Mouse (Mus musculus): ENCODE results near the gene Slc31a1. TPM values are rescaled to one million over a fixed set of nuclear protein-coding genes. Genes with fewer than 3 reads are reported as not detected.
A peak's percentile ranks its signal among the peaks of the same experiment; 100 is the strongest.

Slc31a1 gene
- total RNA-seq (2021): 10 to 100 TPM; 32.7 TPM

DNA sequence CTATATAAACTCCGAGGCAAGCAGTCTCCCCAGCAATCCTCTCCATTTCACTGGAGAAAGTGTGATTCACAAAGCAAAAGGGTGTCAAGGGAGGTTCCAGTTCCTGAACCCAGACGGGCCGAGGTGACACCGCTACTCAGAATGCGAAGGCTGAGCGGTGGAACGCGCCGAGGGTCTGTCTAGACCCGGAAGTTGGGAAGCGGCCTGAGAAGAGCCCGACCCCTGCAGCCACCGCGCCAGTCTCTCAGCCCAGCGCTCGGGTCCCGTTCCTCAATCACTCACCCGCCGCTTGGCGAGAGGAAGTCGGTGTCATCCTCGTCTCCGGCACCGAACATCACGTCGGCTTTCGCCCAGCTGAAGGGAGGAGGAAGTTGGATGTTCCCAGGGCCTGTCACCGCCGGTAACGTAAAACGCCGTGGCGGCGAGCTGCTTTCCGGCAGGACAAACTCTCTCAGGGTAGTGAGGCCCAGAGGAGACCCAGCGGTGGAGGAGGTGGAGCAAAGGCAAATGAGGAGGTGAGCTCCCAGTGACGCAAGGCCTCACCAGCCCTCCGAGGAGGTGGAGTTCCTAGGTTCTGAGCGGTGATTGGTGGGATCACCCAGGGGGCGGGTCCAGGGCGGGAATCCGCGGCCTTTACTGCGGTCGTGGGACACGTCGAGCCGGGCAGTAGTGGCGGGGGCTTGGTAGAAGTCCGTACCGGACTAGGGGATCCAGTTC lies at the start of gene Slc31a1, which contains the start of gene Fkbp15:
Gene Slc31a1 (plus strand): TSS at position 640 of the 717 bp plus-strand sequence.
Gene Fkbp15 (minus strand): TSS at position 461 of the 717 bp plus-strand sequence.
- intact Hi-C loops (cut with DNase I): loop anchor here (5.0 kb wide), 1 partner anchor 47 kb away; the partner anchor contains the start of genes Cdc26 and Prpf4
- DNase-seq (ENCODE audit: extremely low spot score in 1 of 2, low spot score in 2 of 2): peak; percentile 96 to 98

DNA sequence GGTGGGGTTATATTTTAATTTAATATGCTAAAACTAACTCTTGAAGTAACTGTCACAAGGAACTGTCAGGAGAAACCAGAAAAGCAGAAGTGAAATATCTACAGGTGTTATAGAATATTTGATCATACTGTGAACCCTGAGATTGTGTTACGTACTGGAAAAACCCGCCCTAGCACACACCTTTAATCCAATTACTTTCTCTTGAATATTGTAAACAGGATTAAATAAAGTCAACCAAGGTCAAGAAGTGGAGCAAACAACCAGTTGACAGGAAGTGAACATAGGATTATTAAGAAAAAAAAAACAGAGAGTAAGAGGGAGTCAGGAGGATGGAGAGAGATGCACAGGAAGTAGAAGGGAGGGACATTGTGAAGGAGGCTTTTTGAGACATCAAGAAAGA lies 47.7 kb upstream of the Slc31a1 start:
- intact Hi-C loops (cut with DNase I): no loop called here
- no peak for DNase-seq (ENCODE audit: extremely low spot score in 1 of 2, low spot score in 2 of 2)

DNA sequence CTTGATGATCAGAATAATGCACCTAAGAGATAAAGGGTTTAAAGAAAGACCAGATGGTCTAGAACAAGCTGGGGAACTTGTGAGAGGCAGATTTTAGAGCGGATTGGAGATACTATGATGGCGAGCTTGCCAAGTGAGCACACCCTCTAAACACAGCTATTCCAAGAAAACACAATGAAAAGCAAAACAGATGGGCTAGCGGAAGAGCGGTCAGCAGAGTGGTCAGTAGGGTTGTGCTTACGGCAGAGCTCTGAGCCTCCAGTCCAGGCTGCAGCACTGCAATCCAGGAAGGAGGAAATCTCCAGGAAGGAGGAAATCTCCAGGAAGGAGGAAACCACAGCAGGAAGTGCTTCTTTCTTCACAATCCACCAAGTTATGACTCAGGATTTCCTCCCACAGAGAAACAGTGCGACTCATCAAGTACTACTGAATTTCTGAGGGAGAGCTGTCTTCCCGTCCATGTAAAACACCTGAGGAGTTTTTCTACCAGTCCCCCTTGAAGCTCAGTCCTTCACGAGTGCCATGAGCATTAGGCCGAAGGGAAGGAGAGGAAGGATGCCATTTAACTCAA lies 46.8 kb upstream of the Slc31a1 start:
- DNase-seq (ENCODE audit: extremely low spot score in 1 of 2, low spot score in 2 of 2): no peak
- intact Hi-C loops (cut with DNase I): no loop called here

DNA sequence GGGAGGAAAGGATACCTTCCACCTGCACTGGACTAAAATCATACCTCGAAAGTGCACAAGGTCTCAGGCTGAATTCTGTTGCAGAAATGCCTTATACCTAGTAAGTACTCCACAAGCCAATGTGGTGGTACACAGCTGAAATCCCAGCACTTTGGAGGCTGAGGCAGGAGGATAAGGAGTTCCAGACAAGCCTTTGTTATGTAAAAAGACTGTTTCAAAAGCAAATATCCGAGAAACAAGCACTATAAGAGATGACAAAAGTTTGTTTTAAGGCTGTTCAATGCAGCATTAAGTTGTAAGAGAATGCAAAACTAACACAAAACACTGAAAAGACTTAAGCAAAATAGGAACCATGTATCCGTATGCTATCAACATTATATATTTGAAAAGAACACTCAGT lies 46.0 kb upstream of the Slc31a1 start:
- intact Hi-C loops (cut with DNase I): no loop called here
- no peak for DNase-seq (ENCODE audit: extremely low spot score in 1 of 2, low spot score in 2 of 2)

DNA sequence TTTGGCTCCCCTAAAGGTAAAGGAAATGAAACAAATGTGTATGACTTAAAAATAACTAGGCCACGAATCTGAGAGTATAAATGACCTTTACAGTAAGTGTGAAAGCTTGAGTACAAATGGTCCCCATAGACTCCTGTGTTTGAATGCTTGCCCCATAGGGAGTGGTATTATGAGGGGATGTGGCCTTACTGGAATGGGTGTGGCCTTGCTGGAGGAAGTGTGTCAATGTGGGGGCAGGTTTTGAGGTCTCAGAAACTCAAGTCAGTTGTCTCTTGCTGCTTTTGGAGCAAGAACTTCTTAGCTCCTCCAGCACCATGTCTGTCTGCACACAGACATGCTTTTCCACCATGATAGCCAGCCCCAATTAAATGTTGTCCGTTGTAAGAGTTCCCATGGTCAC lies 44.1 kb upstream of the Slc31a1 start:
- DNase-seq (ENCODE audit: extremely low spot score in 1 of 2, low spot score in 2 of 2): no peak
- intact Hi-C loops (cut with DNase I): no loop called here

DNA sequence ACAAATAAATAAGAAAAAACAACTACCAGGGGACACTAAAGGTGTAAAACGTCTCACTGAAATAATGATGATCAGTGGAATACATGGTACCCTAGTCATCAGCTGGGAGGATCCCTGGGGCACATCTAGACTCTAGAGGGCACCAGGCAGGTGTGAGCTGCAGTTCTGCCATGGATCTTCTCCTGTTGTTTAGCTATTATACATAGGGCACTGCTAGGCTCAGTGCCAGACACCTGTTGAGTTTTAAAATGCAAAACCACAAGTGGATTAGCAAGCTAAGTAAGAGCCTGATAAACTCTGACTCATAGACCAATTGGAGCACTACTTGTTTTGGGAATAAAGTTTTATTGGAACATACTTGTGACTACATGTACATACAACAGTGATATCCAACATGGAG lies 42.2 kb upstream of the Slc31a1 start:
- intact Hi-C loops (cut with DNase I): no loop called here
- DNase-seq (ENCODE audit: extremely low spot score in 1 of 2, low spot score in 2 of 2): no peak

DNA sequence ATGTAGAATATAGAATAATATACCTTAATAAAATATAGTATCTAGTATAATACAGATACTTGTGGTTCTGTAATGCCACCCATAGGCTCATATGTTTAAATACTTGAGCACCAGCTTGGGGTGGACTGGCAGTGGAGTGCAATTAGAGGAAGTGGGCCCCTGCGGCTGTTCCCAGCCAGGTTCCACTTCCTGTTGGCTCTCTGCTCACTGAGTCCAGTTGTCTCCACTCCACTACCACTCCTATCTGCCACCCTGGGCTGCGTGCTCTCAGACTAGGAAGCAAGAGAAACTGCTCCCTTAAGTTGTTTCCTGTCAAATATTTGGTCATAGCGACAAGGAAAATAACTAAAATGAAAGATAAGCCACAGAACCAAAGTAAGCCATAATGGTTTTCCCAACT lies 37.8 kb upstream of the Slc31a1 start:
- intact Hi-C loops (cut with DNase I): no loop called here
- DNase-seq (ENCODE audit: extremely low spot score in 1 of 2, low spot score in 2 of 2): no peak

DNA sequence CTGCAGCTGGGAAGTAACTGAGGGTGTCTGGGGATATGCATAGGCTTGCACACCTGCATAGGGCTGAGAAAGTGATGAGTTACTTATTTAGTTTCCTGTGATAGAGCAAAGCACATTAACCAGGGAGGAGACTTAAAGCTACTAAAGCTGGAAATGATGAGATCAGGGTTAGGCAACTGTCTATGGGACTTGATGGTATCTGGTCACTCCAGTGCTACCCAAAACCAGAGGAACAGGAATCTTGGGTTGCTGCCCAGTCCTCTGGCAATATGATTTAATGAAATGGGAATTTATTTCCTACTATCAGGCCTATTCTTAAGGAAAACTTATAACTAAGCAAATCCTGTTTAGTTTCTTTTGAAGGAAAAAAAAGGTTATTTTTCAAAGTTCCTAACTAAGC lies 34.4 kb upstream of the Slc31a1 start:
- no peak for DNase-seq (ENCODE audit: extremely low spot score in 1 of 2, low spot score in 2 of 2)
- intact Hi-C loops (cut with DNase I): no loop called here

DNA sequence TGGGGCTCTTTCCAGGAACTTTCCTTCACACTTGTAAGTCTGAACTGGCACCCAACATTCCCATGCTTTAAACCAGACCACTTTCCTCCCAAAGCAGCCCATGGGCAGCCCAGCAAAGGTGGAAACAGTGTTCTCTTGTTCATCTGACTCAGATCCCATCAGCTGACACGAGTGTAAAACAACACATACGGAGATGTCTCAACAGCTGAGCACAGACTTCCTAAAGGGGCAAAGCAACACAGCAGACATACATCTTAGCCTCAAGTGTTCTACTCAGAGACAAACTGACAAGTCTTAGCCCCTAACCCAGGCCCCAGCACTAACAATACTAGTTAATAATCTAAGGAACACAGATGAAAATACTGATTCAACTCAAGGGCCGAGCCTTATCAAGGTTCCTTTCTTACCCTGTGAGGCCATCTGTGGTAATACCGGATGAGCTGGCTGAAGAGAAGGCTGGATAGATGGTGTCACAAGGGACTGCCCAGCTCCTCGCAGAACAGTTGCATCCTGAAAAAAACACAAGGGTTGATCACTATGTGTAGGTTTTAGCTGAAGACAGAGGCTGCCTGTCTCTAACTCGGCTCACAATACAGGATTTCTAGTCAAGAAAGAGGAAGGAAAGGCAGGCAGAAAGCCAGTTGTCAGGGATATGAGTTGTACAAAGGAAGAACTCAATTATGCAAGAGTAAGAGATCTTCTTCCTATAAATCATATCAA lies 31.4 kb upstream of the Slc31a1 start:
- no peak for DNase-seq (ENCODE audit: extremely low spot score in 1 of 2, low spot score in 2 of 2)
- intact Hi-C loops (cut with DNase I): no loop called here

DNA sequence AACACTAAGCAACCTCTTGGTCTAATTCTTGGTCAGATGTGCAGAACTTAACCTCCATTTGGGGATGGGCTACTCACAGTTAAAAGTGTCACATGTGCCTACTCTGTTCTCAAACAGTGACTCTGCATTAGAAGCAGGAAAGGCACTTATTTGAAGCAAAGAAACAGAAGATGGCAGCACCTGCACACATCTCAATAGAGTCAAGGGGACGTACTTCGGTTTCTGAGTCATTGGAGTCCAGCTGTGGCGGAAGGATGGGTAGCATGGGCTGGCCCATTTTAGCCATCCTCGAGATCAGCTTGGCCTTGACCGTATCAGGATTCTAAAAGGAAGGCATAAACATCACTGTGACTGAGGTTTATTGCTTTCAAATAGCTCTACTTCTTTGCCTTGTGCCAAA lies 28.6 kb upstream of the Slc31a1 start:
- no peak for DNase-seq (ENCODE audit: extremely low spot score in 1 of 2, low spot score in 2 of 2)
- intact Hi-C loops (cut with DNase I): no loop called here

DNA sequence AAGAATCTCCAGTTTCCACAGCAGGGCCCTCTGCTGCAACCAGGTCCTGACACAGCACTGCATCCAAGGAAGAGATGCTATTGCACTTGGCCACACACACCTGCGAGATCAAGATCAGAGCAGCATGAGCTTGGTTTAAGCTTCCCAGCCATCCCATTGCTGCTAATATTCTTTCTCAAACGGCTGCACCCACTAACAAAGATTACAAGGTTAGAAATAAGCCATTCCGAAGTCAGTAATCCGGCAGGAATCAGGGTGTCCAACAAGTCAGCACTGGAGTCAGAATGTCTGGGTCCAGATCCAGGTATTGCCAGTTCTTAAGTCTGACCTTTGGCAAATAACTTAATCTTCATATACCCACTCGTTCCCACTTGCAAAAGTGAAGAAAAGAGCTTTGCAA lies 22.0 kb upstream of the Slc31a1 start:
- intact Hi-C loops (cut with DNase I): no loop called here
- no peak for DNase-seq (ENCODE audit: extremely low spot score in 1 of 2, low spot score in 2 of 2)

DNA sequence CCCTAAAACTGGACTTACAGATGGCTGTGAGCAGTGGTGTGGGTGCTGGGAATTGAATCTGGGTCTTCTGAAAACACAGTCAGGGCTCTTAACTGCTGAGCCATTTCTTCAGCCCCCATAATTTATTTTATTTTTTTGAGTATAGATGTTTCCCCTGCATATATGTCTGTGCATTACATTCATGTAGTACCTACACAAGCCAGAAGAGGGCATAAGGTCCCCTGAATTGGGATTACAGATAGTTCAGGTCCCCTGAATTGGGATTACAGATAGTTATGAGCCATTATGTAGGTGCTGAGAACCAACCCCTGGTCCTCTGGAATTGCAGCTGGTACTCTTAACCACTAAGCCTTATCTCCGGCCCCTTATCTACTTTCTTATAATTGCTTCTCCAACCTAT lies 16.5 kb upstream of the Slc31a1 start:
- no peak for DNase-seq (ENCODE audit: extremely low spot score in 1 of 2, low spot score in 2 of 2)
- intact Hi-C loops (cut with DNase I): no loop called here

DNA sequence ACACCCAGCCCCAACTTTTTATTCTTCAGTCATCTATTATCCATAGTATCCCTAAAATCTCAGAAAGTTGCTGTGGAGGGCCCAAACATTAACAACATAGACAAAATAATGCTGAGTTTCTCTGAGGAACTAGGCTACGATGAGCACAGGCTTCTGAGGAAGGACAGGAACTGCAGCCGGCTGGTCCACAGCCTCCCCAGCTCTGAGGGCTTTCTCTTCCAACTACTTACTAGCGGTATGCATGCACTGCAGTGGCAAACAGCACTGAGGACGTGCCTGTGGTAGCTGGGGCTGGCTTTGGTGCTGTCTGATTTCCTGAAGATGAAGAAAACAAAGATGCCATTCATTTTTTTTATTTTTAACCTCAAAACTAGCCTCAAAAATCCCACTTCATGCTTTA lies 14.7 kb upstream of the Slc31a1 start:
- DNase-seq (ENCODE audit: extremely low spot score in 1 of 2, low spot score in 2 of 2): no peak
- intact Hi-C loops (cut with DNase I): no loop called here

DNA sequence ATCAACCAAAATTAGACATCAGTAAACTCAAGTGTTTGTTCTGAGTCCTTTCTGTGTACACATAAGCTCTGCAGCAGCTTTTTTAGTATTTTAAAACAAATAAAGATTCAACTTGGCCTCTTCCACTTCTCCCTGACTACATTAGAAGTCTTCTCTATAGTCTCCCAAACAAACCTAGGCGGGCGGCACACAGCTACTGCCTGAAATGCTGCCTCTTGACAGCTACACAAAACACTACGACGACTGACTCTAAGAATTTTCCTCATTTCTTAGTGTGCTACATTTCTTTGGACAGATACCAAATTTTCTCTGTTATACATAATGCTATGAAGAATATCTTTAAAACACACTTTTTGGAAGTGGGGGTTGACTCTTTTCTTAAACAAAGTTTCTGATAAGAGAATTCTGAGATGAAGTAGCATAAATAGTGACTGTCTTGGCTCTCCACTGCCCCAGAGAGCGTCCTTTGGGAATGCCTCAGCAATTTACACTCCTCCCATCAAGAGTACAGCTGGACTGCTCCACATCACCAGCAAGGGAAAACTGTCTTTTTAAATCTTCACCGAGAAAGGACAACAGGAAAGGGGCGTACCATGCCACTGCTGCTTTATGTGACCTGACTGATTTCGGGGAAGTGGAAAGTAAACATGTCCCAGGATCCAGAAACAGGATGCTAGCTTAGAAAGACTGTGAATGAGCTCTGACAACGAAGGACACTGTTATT lies 12.8 kb upstream of the Slc31a1 start:
- intact Hi-C loops (cut with DNase I): no loop called here
- no peak for DNase-seq (ENCODE audit: extremely low spot score in 1 of 2, low spot score in 2 of 2)

DNA sequence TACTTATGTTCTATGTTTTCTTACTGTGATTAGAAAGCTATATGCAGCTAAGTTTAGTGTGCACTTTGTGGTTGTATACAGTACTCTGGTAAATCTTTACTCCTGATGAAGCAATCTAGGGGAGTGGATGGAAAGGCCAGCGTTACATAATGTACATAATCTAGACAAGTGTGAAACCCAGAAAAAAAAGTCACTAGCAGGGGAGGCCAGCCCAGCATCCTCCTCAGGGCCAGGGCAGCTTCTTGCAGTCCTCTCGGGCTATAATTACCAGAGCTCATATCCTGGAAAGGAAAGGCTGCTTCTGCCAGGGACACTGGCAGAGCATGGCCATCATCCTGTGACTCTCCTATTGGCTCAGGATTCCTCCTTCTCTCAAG lies 12.2 kb upstream of the Slc31a1 start:
- intact Hi-C loops (cut with DNase I): no loop called here
- no peak for DNase-seq (ENCODE audit: extremely low spot score in 1 of 2, low spot score in 2 of 2)

DNA sequence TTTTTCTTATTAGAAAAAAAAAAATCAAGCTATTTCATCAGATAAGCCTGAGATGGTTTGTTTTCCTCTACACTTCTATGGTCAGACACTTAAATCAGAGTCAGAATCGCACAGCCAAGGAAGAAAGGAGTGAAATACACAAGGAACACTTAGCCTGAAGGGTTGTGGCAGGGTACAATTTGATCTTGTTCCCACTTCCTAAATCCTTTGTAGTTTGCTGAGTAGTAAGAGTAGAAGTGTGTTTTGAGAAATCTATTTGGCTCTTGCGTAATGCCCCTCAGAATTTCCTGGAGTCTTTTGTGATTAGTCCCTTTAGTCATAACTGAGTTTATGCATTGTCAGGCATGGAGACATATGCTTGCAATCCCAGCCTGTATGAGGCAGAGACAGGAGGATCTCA lies 11.2 kb upstream of the Slc31a1 start:
- DNase-seq (ENCODE audit: extremely low spot score in 1 of 2, low spot score in 2 of 2): no peak

DNA sequence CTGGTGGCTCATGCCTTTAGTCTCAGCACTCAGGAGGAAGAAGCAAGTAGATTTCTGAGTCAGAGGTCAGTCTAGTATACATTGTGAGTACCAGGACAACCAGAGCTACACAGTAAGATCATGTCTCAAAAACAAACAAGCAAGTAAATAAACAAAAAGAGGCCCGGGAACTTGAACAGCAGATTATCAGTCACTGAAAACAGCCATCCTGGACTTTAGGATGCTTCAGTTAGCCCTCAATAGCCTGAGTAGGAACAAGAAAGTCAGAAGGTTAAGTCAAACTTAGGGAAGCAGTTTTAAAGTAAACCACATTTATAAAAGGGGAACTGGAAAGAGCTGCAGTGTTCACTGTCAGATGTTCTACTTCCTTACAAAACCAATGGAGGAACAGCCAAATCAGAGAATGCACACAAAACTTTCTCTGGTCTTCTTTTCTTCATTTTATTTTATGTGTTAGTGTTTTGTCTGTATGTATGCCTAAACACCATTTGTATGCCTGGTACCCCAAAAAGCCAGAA lies 2.8 kb upstream of the Slc31a1 start:
- intact Hi-C loops (cut with DNase I): no loop called here
- DNase-seq (ENCODE audit: extremely low spot score in 1 of 2, low spot score in 2 of 2): no peak

More for the DNA sequence above, 11.2 kb upstream of the Slc31a1 start:
- intact Hi-C loops (cut with DNase I): no loop called here

DNA sequence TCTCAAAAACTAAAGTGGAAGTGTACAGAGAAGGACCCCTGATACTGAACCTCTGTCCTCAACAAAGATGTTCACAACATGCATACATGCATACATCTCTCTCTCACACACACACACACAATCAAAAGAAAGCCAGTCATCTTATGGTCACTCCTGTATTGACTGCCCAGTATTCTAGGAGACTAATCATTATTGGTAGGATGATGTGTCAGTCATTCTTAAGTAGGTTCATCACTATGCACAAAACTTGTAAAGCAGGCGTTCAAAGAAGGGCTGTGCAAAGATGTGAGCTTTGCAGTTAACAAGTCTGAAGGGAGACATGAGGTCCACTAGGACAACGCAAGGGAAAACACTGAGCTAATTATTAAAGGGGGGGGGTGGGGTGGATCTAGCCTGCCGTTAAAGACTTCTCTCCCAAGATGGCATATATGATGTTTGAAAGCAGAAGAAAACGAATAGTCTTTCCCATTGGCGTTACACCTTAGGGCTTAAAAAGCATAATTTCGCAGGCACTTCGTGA lies 1.2 kb upstream of the Slc31a1 start:
- intact Hi-C loops (cut with DNase I): no loop called here
- no peak for DNase-seq (ENCODE audit: extremely low spot score in 1 of 2, low spot score in 2 of 2)

DNA sequence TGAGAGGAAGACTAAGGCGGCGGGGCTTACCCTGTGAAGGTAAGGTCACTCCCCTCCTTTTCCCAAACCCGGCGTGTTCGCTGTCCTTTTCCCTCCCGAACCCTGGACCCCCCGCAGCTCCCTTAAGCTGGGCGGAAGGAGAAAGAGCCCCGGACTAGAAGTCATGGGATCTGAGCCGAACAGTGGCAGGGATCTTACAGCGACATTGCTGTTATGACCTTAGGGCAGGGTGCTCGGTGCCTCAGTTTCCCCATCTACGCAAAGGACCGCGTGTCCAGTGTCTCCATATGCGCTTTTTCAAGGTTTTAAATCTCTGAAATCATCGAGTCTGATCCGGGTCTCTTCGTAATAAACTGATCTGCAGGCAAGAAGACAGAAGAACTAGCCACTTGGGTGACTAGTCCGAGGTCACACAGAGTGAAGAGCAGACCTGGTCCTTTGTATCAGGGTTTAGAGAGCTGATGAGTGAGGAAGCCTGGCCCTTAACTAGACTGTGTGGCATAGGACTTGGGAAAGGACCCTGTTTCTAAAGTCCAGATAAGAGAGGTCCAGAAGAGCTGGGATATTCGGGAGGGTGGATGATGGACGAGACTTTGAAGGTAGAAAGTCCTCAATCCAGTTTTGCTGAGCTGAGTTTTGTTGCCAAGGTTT lies 403 bp downstream of the Slc31a1 start:
- DNase-seq (ENCODE audit: extremely low spot score in 1 of 2, low spot score in 2 of 2): no peak
- intact Hi-C loops (cut with DNase I): loop anchor here (5.0 kb wide), 1 partner anchor 46 kb away; the partner anchor contains the start of genes Cdc26 and Prpf4
